Comparison of ENCODE assay signal across 32 mouse cellular contexts in genomic region chr3:55266091-55266490, GRCm38 (mm10). TPM values are rescaled to one million over a fixed set of nuclear protein-coding genes. Genes with fewer than 3 reads are reported as not detected.
"Had no signal": no experiment of that assay in that cellular context is flagged by ENCODE, and none has a peak within 500 bp of the region (broad histone marks: within the 10 kb centered on the region; RNA-seq: fewer than 3 reads in every experiment).

No protein-coding gene starts in this region.

- H3K9ac ChIP-seq: heart, embryonic 12.5 days; heart, embryonic 13.5 days; heart, embryonic 15.5 days; hindbrain, embryonic 12.5 days; hindbrain, embryonic 13.5 days; hindbrain, embryonic 14.5 days; hindbrain, embryonic 15.5 days; intestine, embryonic 15.5 days; kidney, embryonic 15.5 days had no signal

- H3K36me3 ChIP-seq: heart, embryonic 12.5 days; heart, embryonic 13.5 days; heart, embryonic 15.5 days; intestine, embryonic 15.5 days; kidney, embryonic 15.5 days had no signal

- H3K4me3 ChIP-seq: heart, embryonic 12.5 days; heart, embryonic 13.5 days; heart, embryonic 15.5 days; hindbrain, embryonic 10.5 days; hindbrain, embryonic 12.5 days; hindbrain, embryonic 13.5 days; hindbrain, embryonic 15.5 days; intestine, embryonic 15.5 days; kidney, embryonic 15.5 days; left cerebral cortex, adult 2 months had no signal

- H3K4me1 ChIP-seq: intestine, embryonic 15.5 days; kidney, embryonic 15.5 days had no signal

- H3K4me2 ChIP-seq: heart, embryonic 12.5 days; heart, embryonic 13.5 days; heart, embryonic 15.5 days; hindbrain, embryonic 12.5 days; hindbrain, embryonic 13.5 days; hindbrain, embryonic 14.5 days; hindbrain, embryonic 15.5 days; intestine, embryonic 15.5 days; kidney, embryonic 15.5 days had no signal

- H3K9me3 ChIP-seq: heart, embryonic 13.5 days; heart, embryonic 15.5 days; hindbrain, embryonic 10.5 days; hindbrain, embryonic 12.5 days; hindbrain, embryonic 13.5 days; hindbrain, embryonic 15.5 days; intestine, embryonic 15.5 days; kidney, embryonic 15.5 days had no signal

- H3K27me3 ChIP-seq: heart, embryonic 12.5 days; heart, embryonic 13.5 days; heart, embryonic 15.5 days; hindbrain, embryonic 12.5 days; hindbrain, embryonic 13.5 days; hindbrain, embryonic 15.5 days; intestine, embryonic 15.5 days; kidney, embryonic 15.5 days had no signal

- ATAC-seq: hindbrain, embryonic 16.5 days; hindbrain, postnatal 0 days; inflammation-experienced regulatory T-cells, adult 6 months; intestine, embryonic 15.5 days; intestine, embryonic 16.5 days; intestine, postnatal 0 days had no signal

- DNase-seq: heart, postnatal 10 days; heart, postnatal 36 days; heart, postnatal 4 days; kidney, adult 11 months; kidney, adult 18-20 months; kidney, adult 2 months; kidney, adult 8-10 months; kidney, adult 9 months; kidney, postnatal 10 days; kidney, postnatal 14 days; kidney, postnatal 25 days; kidney, postnatal 36 days; kidney, postnatal 4 days; layer of hippocampus, adult 9-11 months had no signal

- H3K27ac ChIP-seq: heart, embryonic 13.5 days; heart, embryonic 15.5 days; hindbrain, embryonic 10.5 days; hindbrain, embryonic 12.5 days; hindbrain, embryonic 13.5 days; hindbrain, embryonic 14.5 days; hindbrain, embryonic 15.5 days; hindbrain, postnatal 0 days; intestine, embryonic 15.5 days; kidney, embryonic 15.5 days; kidney, postnatal 0 days had no signal

RNA-seq across cellular contexts. Expression of gene Dclk1, which starts 23.9 kb away (rescaled TPM):
- total RNA-seq: hematopoietic stem cell, adult 5-6 weeks had no signal
